Mouse (Mus musculus) stomach, postnatal 0 days (tissue): ENCODE results near the gene Pds5b.

Experiments
- CTCF ChIP-seq: IDR thresholded peaks from 2 replicates; pipeline ENCODE4 v1.5.1; 2016; ENCODE audit warnings: antibody characterized with exemption, low read depth, mild to moderate bottlenecking, moderate library complexity
- EP300 ChIP-seq: optimal IDR thresholded peaks from 2 replicates; pipeline ENCODE3; 2016; ENCODE audit warnings: antibody characterized with exemption

GRCm38 (mm10) chr5:150693277-150693676 lies 19.7 kb downstream of the Pds5b start:
- TF ChIP-seq CTCF (no peak), EP300 (no peak)
